Mouse (Mus musculus) embryonic facial prominence, embryonic 11.5 days (tissue): ENCODE measurements around the gene Pcbp1. TPM values are rescaled to one million over a fixed set of nuclear protein-coding genes. Genes with fewer than 3 reads are reported as not detected.

Experiments
- microRNA-seq: library from miRNA; unstranded; fragments of <30 nt; microRNA quantifications from one replicate; pipeline ENCODE4, GENCODE M21; 2016; ENCODE audit warnings: borderline number of aligned reads
- polyA plus RNA-seq: library from polyadenylated mRNA; unstranded; fragments of >200 nt; fragmentation: Nextera tagmentation; extraction: Ambion mirVana; gene quantifications from 2 replicates; pipeline ENCODE4 v1.2.1, GENCODE M21; 2014

Pcbp1 gene
- polyA plus RNA-seq, 1 experiment from 2014 or later: 423 TPM

Small RNA genes within 50 kb of the gene (microRNA-seq; reads per million reads assigned to microRNA genes)
- not detected for gene Gm22184

Other genes starting within 250 kb of the Pcbp1 start
- 160 and 172 TPM in 2 replicates for gene Fam136a, start 160.7 kb downstream of the Pcbp1 start, polyA plus RNA-seq
- 760 and 783 TPM in 2 replicates for gene Snrpg, start 155.0 kb downstream of the Pcbp1 start, polyA plus RNA-seq
- 73.6 and 78.3 TPM in 2 replicates for gene Pcyox1, start 129.2 kb downstream of the Pcbp1 start, polyA plus RNA-seq
- 228 and 232 TPM in 2 replicates for gene Tia1, start 122.1 kb downstream of the Pcbp1 start, polyA plus RNA-seq
- not detected in 2 replicates for gene Gm44790, start 99.7 kb downstream of the Pcbp1 start, polyA plus RNA-seq
- 23.8 and 25.1 TPM in 2 replicates for gene C87436, start 87.9 kb downstream of the Pcbp1 start, polyA plus RNA-seq
- 0.79 and 0.89 TPM in 2 replicates for gene Asprv1, start 101.8 kb upstream of the Pcbp1 start, polyA plus RNA-seq
- gene Mxd1, start 142.8 kb upstream of the Pcbp1 start, polyA plus RNA-seq: 13.5 and 15.1 TPM in 2 replicates
- 139 and 148 TPM in 2 replicates for gene Snrnp27, start 158.2 kb upstream of the Pcbp1 start, polyA plus RNA-seq
- gene Gmcl1, start 207.1 kb upstream of the Pcbp1 start, polyA plus RNA-seq: 49.3 and 57.4 TPM in 2 replicates